Comparison of ENCODE assay signal across 15 mouse cellular contexts in the genomic region with DNA sequence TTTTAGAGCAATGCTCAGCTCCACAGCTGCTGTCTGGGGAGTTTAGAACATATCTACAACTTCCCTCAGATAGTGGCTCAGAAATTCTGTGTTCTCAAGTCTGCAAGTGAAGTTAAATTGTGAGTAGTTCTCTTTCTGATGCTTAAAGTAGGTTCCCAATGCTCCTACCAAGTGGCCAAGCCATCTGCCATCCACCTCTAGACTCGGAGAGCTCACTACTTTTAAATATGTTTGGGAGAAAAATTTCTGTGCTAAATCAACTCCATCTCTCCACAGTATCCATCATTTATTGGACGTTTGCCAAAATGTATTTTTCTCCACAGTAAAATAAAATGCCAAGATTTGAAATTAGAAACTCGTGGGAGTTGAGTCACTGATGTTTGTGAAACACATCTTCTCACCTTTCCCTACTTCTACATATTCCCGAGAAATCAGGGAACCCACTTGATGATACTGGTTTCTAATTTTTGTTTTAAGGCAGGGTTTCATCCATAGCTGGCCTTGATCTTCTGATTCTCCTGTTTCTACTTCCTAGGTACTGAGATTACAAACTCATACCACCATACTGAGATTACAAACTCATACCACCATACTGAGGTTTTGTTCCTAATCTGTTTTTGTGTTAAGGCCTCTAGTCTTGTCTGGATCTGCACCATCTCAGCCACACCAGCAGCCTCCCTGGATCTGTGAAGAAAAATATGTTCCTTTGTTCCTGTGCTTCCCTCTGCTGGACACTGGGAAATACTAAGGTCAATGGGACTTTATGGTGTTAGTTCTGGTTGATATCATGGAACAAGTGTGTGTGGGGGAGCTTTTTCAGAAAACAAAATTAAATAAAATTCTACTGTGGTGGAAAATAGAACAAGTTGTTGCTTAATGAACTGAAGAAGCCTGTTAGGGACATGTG. TPM values are rescaled to one million over a fixed set of nuclear protein-coding genes. Genes with fewer than 3 reads are reported as not detected.
DNase-seq lines count a peak whose midpoint lies in the region; TF ChIP-seq lines count a peak whose summit lies in the region.
"Had no signal": no experiment of that assay in that cellular context is flagged by ENCODE, and none has a peak within 500 bp of the region (broad histone marks: within the 10 kb centered on the region; RNA-seq: fewer than 3 reads in every experiment).

No protein-coding gene starts in this region.

- H3K4me3 ChIP-seq in gastrocnemius, adult 2 months = no peak overlapping the region
- no peak overlapping the region for H3K4me3 ChIP-seq in layer of hippocampus, adult 2 months
- H3K4me3 ChIP-seq in cerebellum, adult 2 months (replicated peaks; ENCODE audit: insufficient read depth, low read depth, low read length) = no peak overlapping the region
- H3K4me3 ChIP-seq: embryonic facial prominence, embryonic 13.5 days had no signal

- DNase-seq in gastrocnemius, adult 2 months = no peak
- no peak for DNase-seq in gastrocnemius, postnatal 36 days
- DNase-seq in layer of hippocampus, adult 2 months (ENCODE audit: low spot score in 2 of 2) = no peak
- DNase-seq in layer of hippocampus, postnatal 10 days (ENCODE audit: low spot score in 2 of 2) = no peak
- DNase-seq in 3T3-L1 (ENCODE audit: low read depth, low spot score) = peak; percentile 70
- DNase-seq in fibroblast of lung, adult 2 months (ENCODE audit: low read depth) = peak; percentile 54
- DNase-seq in cerebellum, adult 2 months = no peak
- DNase-seq in thymus, postnatal 0 days (ENCODE audit: low spot score) = no peak
- DNase-seq: adrenal gland, postnatal 36 days; cerebellum, adult 8-10 months; kidney, postnatal 14 days; thymus, postnatal 25 days had no signal

- 31% methylated on average over 4 of the region's 4 CpGs for WGBS in cerebellum, adult 2 months

- intact Hi-C loops in gastrocnemius, adult 2 months (cut with DNase I) = loop anchor here (5.0 kb wide), 1 partner anchor 36 kb away; no protein-coding TSS in a partner anchor
- intact Hi-C loops in gastrocnemius, postnatal 36 days (cut with DNase I) = no loop called here

- H3K4me1 ChIP-seq in cerebellum, adult 2 months (ENCODE audit: control insufficient read depth, insufficient read depth, low read length) = no peaks in the 10 kb centered on the region

- no peak for TF ChIP-seq POLR2A in cerebellum, adult 2 months (IDR thresholded peaks at IDR 0.05; ENCODE audit: borderline replicate concordance, insufficient read depth, low read length)

- no peak overlapping the region for H3K27ac ChIP-seq in gastrocnemius, adult 2 months
- no peak overlapping the region for H3K27ac ChIP-seq in layer of hippocampus, adult 2 months
- H3K27ac ChIP-seq in cerebellum, adult 2 months (ENCODE audit: insufficient read depth, low read length) = no peak overlapping the region
- H3K27ac ChIP-seq: embryonic facial prominence, embryonic 13.5 days; macrophage had no signal

- H3K27me3 ChIP-seq in cerebellum, adult 2 months (ENCODE audit: control insufficient read depth, insufficient read depth, low read length) = no peaks in the 10 kb centered on the region
- H3K27me3 ChIP-seq: embryonic facial prominence, embryonic 13.5 days had no signal

- peak; percentile 27; the same call in 1 of the 2 replicates for TF ChIP-seq CTCF in gastrocnemius, adult 2 months (IDR thresholded peaks at IDR 0.05)
- TF ChIP-seq CTCF in layer of hippocampus, adult 2 months (conservative IDR thresholded peaks at IDR 0.05) = peak; percentile 29; the same call in 1 of the 2 replicates
- TF ChIP-seq CTCF in cerebellum, adult 2 months (IDR thresholded peaks at IDR 0.05; ENCODE audit: borderline replicate concordance, insufficient read depth, low read depth, low read length) = no peak

RNA-seq across cellular contexts. Expression of a gene that starts 0.8 kb away (rescaled TPM):
- total RNA-seq in gastrocnemius, adult 2 months (2021) = not detected
- total RNA-seq in gastrocnemius, postnatal 36 days (2021) = not detected
- not detected for total RNA-seq in layer of hippocampus, adult 2 months (2021)
- total RNA-seq in layer of hippocampus, postnatal 10 days (2021) = not detected
- not detected in 2 replicates for polyA plus RNA-seq in cerebellum, adult 2 months (2012; rRNA removed)
- polyA plus RNA-seq in thymus, postnatal 0 days (2015; fragmentation: Nextera tagmentation; extraction: Ambion mirVana) = 0.25 and 0.26 TPM in 2 replicates
- total RNA-seq: adrenal gland, postnatal 36 days; hematopoietic stem cell, adult 5-6 weeks had no signal
- polyA plus RNA-seq: macrophage had no signal

RNA-seq across cellular contexts. Expression of a gene that starts 31.1 kb away (rescaled TPM):
- not detected for total RNA-seq in gastrocnemius, adult 2 months (2021)
- total RNA-seq in gastrocnemius, postnatal 36 days (2021) = not detected
- total RNA-seq in layer of hippocampus, adult 2 months (2021) = not detected
- not detected for total RNA-seq in layer of hippocampus, postnatal 10 days (2021)
- not detected in 2 replicates for polyA plus RNA-seq in cerebellum, adult 2 months (2012; rRNA removed)
- 0.35 and 0.48 TPM in 2 replicates for polyA plus RNA-seq in thymus, postnatal 0 days (2015; fragmentation: Nextera tagmentation; extraction: Ambion mirVana)
- total RNA-seq: adrenal gland, postnatal 36 days; hematopoietic stem cell, adult 5-6 weeks had no signal
- polyA plus RNA-seq: embryonic facial prominence, embryonic 13.5 days; macrophage had no signal

Comparison
In these comparisons a context has a peak if more than half of its experiments do, and no peak if none do; other contexts are left out.
1. DNase-seq: peak in 3T3-L1 (single experiment) and fibroblast of lung, adult 2 months (single experiment); none in gastrocnemius, adult 2 months (single experiment), gastrocnemius, postnatal 36 days (0 of 2), layer of hippocampus, adult 2 months (0 of 2), layer of hippocampus, postnatal 10 days (0 of 2), cerebellum, adult 2 months (0 of 2) and thymus, postnatal 0 days (single experiment).